Mouse (Mus musculus) intestine, postnatal 0 days (tissue): Measurements from ENCODE around the gene Arid5b. TPM values are rescaled to one million over a fixed set of nuclear protein-coding genes. Genes with fewer than 3 reads are reported as not detected.

ENCODE experiments used
- ATAC-seq: fragments of 200-750 bp; cut with Nextera tagmentation; 2 replicates; pipeline ENCODE4 v1.8.0; 2017; ENCODE audit warnings: mild to moderate bottlenecking, moderate TSS enrichment, moderate library complexity
- H3K27ac ChIP-seq: fragments of 300-500 bp; sonication (generic); 2 replicates; pipeline ENCODE4 v1.5.1; 2014; ENCODE audit warnings: mild to moderate bottlenecking, low read depth, low read length, moderate library complexity
- H3K27me3 ChIP-seq: fragments of 300-500 bp; sonication (generic); replicated peaks from 2 replicates; pipeline ENCODE4 v1.6.1; 2014; ENCODE audit warnings: low read length, mixed read lengths; ENCODE audit not compliant: control insufficient read depth, insufficient read depth
- H3K36me3 ChIP-seq: fragments of 300-500 bp; sonication (generic); 2 replicates; pipeline ENCODE4 v1.6.1; 2014; ENCODE audit warnings: mild to moderate bottlenecking, moderate library complexity; ENCODE audit not compliant: control insufficient read depth, insufficient read depth
- H3K4me1 ChIP-seq: fragments of 300-500 bp; sonication (generic); replicated peaks from 2 replicates; pipeline ENCODE4 v1.6.1; 2014; ENCODE audit warnings: antibody characterized with exemption, low read length, mixed read lengths; ENCODE audit not compliant: control insufficient read depth, insufficient read depth
- H3K4me2 ChIP-seq: fragments of 300-500 bp; sonication (generic); replicated peaks from 2 replicates; pipeline ENCODE4 v1.6.1; 2014; ENCODE audit warnings: low read depth, mild to moderate bottlenecking, moderate library complexity
- H3K4me3 ChIP-seq: fragments of 300-500 bp; sonication (generic); 2 replicates; pipeline ENCODE4 v1.5.1; 2014; ENCODE audit warnings: low read depth, low read length
- H3K9ac ChIP-seq: fragments of 300-500 bp; sonication (generic); 2 replicates; pipeline ENCODE4 v1.6.1; 2014; ENCODE audit warnings: mild to moderate bottlenecking, low read depth, low read length
- H3K9me3 ChIP-seq: fragments of 300-500 bp; sonication (generic); 2 replicates; pipeline ENCODE4 v1.6.1; 2016; ENCODE audit warnings: mixed run types; ENCODE audit not compliant: control insufficient read depth
- CTCF ChIP-seq: sonication (generic); IDR thresholded peaks from 2 replicates; pipeline ENCODE4 v1.5.1; 2016; ENCODE audit warnings: low read depth, mild to moderate bottlenecking, control low read depth, antibody characterized with exemption, moderate library complexity
- WGBS: fragments of 180-500 bp; shearing (Covaris S2); extraction: QIAGEN DNeasy Blood & Tissue Kit; methylation state at CpG from one replicate; pipeline ENCODE4 v1.1.7; 2014; 5-methylcytosine and 5-hydroxymethylcytosine counted together
- polyA plus RNA-seq: library from polyadenylated mRNA; unstranded; fragments of >200 nt; fragmentation: Nextera tagmentation; extraction: Ambion mirVana; gene quantifications from 2 replicates; pipeline ENCODE4 v1.2.1, GENCODE M21; 2015

The Arid5b gene
- polyA plus RNA-seq, 1 experiment from 2014 or later: 15.1 TPM

GRCm38 (mm10) chr10:68231385-68232182 lies 47.0 kb downstream of the Arid5b start:
- Histone ChIP-seq H3K9ac (no peak overlapping the region), H3K27me3 (no peaks in the 10 kb centered on the region), H3K27ac (peak overlapping the region; percentile 15), H3K36me3 (peaks cover 7% of the 10 kb centered on the region; the same call in 1 of the 2 replicates), H3K4me2 (peak overlapping the region; percentile 55), H3K4me3 (peak overlapping the region; percentile 4), H3K9me3 (no peaks in the 10 kb centered on the region), H3K4me1 (no peaks in the 10 kb centered on the region)
- ATAC-seq: peak; percentile 91
- WGBS: 29% methylated on average over 18 of the region's 18 CpGs
- no peak for TF ChIP-seq CTCF

- 29% methylated on average over 13 of the region's 13 CpGs for WGBS
- Histone ChIP-seq H3K9ac (no peak overlapping the region), H3K27me3 (no peaks in the 10 kb centered on the region), H3K27ac (peak overlapping the region; percentile 83), H3K36me3 (peaks cover 7% of the 10 kb centered on the region; the same call in 1 of the 2 replicates), H3K4me2 (peak overlapping the region; percentile 55), H3K4me1 (no peaks in the 10 kb centered on the region), H3K9me3 (no peaks in the 10 kb centered on the region), H3K4me3 (peak overlapping the region; percentile 4)
- ATAC-seq: peak; percentile 50
- no peak for TF ChIP-seq CTCF
Measured at GRCm38 (mm10) chr10:68230653-68231384, 47.7 kb downstream of the Arid5b start.

DNA sequence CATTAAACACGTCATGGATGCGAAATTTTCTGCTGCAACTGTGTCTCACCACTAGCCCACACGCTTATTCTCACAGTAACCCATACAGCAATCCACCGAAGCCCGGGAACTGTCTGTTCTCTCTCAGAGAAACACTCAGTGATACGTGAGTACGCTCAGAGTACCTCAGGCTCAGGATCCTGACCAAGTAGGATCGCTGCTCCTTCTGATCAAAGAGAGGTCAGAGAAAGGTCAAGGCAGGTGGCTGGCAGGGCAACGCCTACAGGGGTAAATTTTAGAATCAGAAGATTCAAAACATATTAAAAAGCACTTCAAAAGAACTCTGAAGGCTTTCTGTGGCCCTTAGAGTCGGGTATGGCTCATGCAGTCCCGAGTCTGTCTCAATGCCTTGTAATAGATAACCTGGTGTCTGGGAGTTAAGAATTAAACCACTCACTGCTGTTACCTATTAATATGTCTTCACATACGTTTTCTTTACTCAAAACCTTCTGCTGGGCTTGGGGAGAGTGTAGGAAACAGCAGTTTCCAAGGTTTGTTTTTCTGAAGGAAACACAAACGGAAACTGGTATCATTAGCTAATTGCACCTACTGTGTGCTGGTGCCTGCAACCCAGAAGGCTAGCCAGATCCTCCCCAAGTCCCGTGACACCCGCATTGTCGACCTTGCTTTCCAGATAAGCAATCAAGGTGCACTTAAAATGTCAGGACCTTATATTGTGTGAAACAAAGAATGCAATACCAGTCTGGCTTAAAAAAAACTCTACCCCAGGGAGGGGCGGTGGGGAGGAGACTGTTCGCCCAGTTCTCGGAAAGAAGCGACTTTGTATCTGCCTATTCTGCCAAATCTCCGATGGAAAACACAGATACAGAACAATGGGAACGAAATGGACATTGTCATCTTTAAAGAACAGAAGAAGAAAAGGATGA lies 48.6 kb downstream of the Arid5b start:
- no peaks in the 10 kb centered on the region for H3K4me1 ChIP-seq
- H3K9ac ChIP-seq: no peak overlapping the region
- peak; percentile 31; the same call in 1 of the 2 replicates for ATAC-seq
- peaks cover 7% of the 10 kb centered on the region; the same call in 1 of the 2 replicates for H3K36me3 ChIP-seq
- no peak overlapping the region for H3K4me3 ChIP-seq
- no peak for TF ChIP-seq CTCF
- H3K27ac ChIP-seq: peak overlapping the region; percentile 83
- peak overlapping the region; percentile 55 for H3K4me2 ChIP-seq
- H3K9me3 ChIP-seq: no peaks in the 10 kb centered on the region
- H3K27me3 ChIP-seq: no peaks in the 10 kb centered on the region
- 42% methylated on average over 22 of the region's 22 CpGs for WGBS

- WGBS: 74% methylated on average over 2 of the region's 2 CpGs
- H3K9me3 ChIP-seq: no peaks in the 10 kb centered on the region
- no peak overlapping the region for H3K4me2 ChIP-seq
- H3K27ac ChIP-seq: no peak overlapping the region
- no peaks in the 10 kb centered on the region for H3K27me3 ChIP-seq
- no peak for TF ChIP-seq CTCF
- H3K4me1 ChIP-seq: 0 out of 2 replicates have a peak, but pooled peaks cover 7% of the 10 kb centered on the region
- no peak overlapping the region for H3K9ac ChIP-seq
- ATAC-seq: no peak
- H3K4me3 ChIP-seq: no peak overlapping the region
- 0 out of 2 replicates have a peak, but pooled peaks cover 4% of the 10 kb centered on the region for H3K36me3 ChIP-seq
Measured at GRCm38 (mm10) chr10:68222676-68223075, 55.9 kb downstream of the Arid5b start.

GRCm38 (mm10) chr10:68222012-68222411 lies 56.5 kb downstream of the Arid5b start:
- ATAC-seq: no peak
- Histone ChIP-seq H3K9ac (no peak overlapping the region), H3K9me3 (0 out of 2 replicates have a peak, but pooled peaks cover 2% of the 10 kb centered on the region), H3K4me1 (0 out of 2 replicates have a peak, but pooled peaks cover 7% of the 10 kb centered on the region), H3K27ac (no peak overlapping the region), H3K36me3 (peaks cover 11% of the 10 kb centered on the region; the same call in 1 of the 2 replicates), H3K4me2 (no peak overlapping the region), H3K4me3 (no peak overlapping the region), H3K27me3 (no peaks in the 10 kb centered on the region)
- no peak for TF ChIP-seq CTCF
- WGBS: 72% methylated on average over 3 of the region's 3 CpGs
